Mouse (Mus musculus): ENCODE data around the gene Gm5737.
A peak's percentile ranks its signal among the peaks of the same experiment; 100 is the strongest.

The Gm5737 gene

GRCm38 (mm10) chr7:120843037-120843621 is 31.0 kb downstream of the Gm5737 start:
- DNase-seq, result peak; percentile 90

- DNase-seq, result no peak
These were observed 31.8 kb downstream of the Gm5737 start for GRCm38 (mm10) chr7:120843852-120844435.

- no peak for DNase-seq
These were observed 32.5 kb downstream of the Gm5737 start for GRCm38 (mm10) chr7:120844689-120845088.

- peak; percentile 49 for DNase-seq
These were observed 36.8 kb downstream of the Gm5737 start for GRCm38 (mm10) chr7:120848831-120849512.

GRCm38 (mm10) chr7:120850165-120850564 is 38.0 kb downstream of the Gm5737 start:
- DNase-seq, result no peak

- no peak for DNase-seq
These were observed 47.7 kb downstream of the Gm5737 start for GRCm38 (mm10) chr7:120859854-120860253.

- DNase-seq, result no peak
These were observed 48.8 kb downstream of the Gm5737 start for GRCm38 (mm10) chr7:120860799-120861487.

- DNase-seq, result no peak
These were observed 49.4 kb downstream of the Gm5737 start for GRCm38 (mm10) chr7:120861488-120862047.

- no peak for DNase-seq
These were observed 50.0 kb downstream of the Gm5737 start for GRCm38 (mm10) chr7:120862196-120862595.

GRCm38 (mm10) chr7:120862626-120863025 is 50.5 kb downstream of the Gm5737 start:
- DNase-seq, result no peak

- DNase-seq, result no peak
These were observed 51.3 kb downstream of the Gm5737 start for GRCm38 (mm10) chr7:120863476-120863875.

GRCm38 (mm10) chr7:120865100-120865499 is 52.9 kb downstream of the Gm5737 start:
- no peak for DNase-seq

GRCm38 (mm10) chr7:120865832-120866231 is 53.7 kb downstream of the Gm5737 start:
- no peak for DNase-seq

- no peak for DNase-seq
These were observed 54.5 kb downstream of the Gm5737 start for GRCm38 (mm10) chr7:120866684-120867083.

- no peak for DNase-seq
These were observed 55.6 kb downstream of the Gm5737 start for GRCm38 (mm10) chr7:120867720-120868119.

- DNase-seq, result no peak
These were observed 57.7 kb downstream of the Gm5737 start for GRCm38 (mm10) chr7:120869883-120870282.

GRCm38 (mm10) chr7:120870431-120871008 is 58.4 kb downstream of the Gm5737 start:
- no peak for DNase-seq

GRCm38 (mm10) chr7:120873083-120873482 is 60.9 kb downstream of the Gm5737 start:
- no peak for DNase-seq

- no peak for DNase-seq
These were observed 61.9 kb downstream of the Gm5737 start for GRCm38 (mm10) chr7:120874021-120874420.

GRCm38 (mm10) chr7:120874764-120875539 is 62.8 kb downstream of the Gm5737 start:
- DNase-seq, result no peak

- DNase-seq, result no peak
These were observed 63.6 kb downstream of the Gm5737 start for GRCm38 (mm10) chr7:120875540-120876388.
